ENCODE assay signal across 7 mouse cellular contexts in the genomic region with DNA sequence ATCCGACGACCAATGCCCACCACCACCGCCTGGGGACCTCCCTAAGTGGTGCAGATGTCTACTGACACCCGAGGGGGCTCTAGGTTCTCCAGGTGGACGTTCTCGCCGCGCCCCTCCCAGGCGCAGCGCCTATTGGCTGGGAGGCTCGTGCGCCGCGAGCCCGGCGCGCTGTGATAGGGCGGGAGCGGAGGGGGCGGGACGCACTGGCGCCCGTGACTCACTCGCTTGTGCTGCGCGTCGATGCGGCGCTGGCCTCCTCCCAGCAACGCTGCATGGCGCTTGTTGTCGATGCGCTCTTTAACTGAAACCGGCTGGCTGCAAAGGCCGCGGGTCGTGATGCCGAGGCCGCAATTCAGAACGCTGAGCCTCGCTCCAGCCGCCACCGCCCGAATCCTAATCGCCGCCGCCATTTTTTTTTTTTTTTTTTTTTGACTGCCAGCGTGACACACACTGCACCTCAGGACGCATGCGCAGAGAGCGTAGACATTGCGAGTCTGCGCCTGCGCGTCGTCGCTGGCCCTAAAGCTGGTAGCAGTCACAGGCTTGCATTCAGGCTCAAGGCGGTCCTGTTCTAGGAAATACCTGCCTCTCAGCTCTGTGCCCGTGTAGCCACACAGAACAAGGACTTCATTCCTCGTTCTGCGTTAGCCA. TPM values are rescaled to one million over a fixed set of nuclear protein-coding genes. Genes with fewer than 3 reads are reported as not detected.
DNase-seq lines count a peak whose midpoint lies in the region; ATAC-seq lines count a peak whose summit lies in the region.

A gene (minus strand): TSS at position 451 of the 651 bp plus-strand sequence.

- peak within 1 kb of the TSS; percentile 95 for H3K27ac ChIP-seq in intestine, embryonic 16.5 days (ENCODE audit: low read length)
- peak within 1 kb of the TSS; percentile 77 for H3K27ac ChIP-seq in midbrain, embryonic 11.5 days (ENCODE audit: low read depth, low read length)

- H3K9ac ChIP-seq in intestine, embryonic 16.5 days (ENCODE audit: low read depth, low read length) = peak within 1 kb of the TSS; percentile 78
- peak within 1 kb of the TSS; percentile 67 for H3K9ac ChIP-seq in midbrain, embryonic 11.5 days (ENCODE audit: low read length)

- H3K4me2 ChIP-seq in intestine, embryonic 16.5 days (ENCODE audit: low read depth, low read length) = peak within 1 kb of the TSS; percentile 63
- peak within 1 kb of the TSS; percentile 75 for H3K4me2 ChIP-seq in midbrain, embryonic 11.5 days

- ATAC-seq in intestine, embryonic 16.5 days = peak; percentile 99
- ATAC-seq in midbrain, embryonic 11.5 days (ENCODE audit: low FRiP score) = peak; percentile 100

- peak; percentile 95 for DNase-seq in adrenal gland, adult 2 months
- DNase-seq in embryo, embryonic 11.5 days (ENCODE audit: low read depth, low spot score) = peak; percentile 98
- DNase-seq in gastrocnemius, postnatal 4 days (ENCODE audit: low spot score in 2 of 2) = peak; percentile 93 to 96
- DNase-seq in left cerebral cortex, postnatal 36 days (ENCODE audit: low spot score in 2 of 2) = peak; percentile 95
- peak; percentile 100 for DNase-seq in midbrain, embryonic 11.5 days (ENCODE audit: low spot score, missing footprints)
- DNase-seq in skeletal muscle tissue, adult 2 months (ENCODE audit: low read depth, low spot score) = peak; percentile 99

- H3K4me1 ChIP-seq in intestine, embryonic 16.5 days (ENCODE audit: control insufficient read depth, insufficient read depth, low read length) = peaks cover 6% of the 10 kb centered on the region; the same call in 1 of the 2 replicates
- peaks cover 4% of the 10 kb centered on the region for H3K4me1 ChIP-seq in midbrain, embryonic 11.5 days (ENCODE audit: control insufficient read depth, insufficient read depth, low read length)

- no peaks in the 10 kb centered on the region for H3K27me3 ChIP-seq in intestine, embryonic 16.5 days (replicated peaks; ENCODE audit: control insufficient read depth, insufficient read depth, low read length)
- no peaks in the 10 kb centered on the region for H3K27me3 ChIP-seq in midbrain, embryonic 11.5 days (ENCODE audit: control insufficient read depth, insufficient read depth, low read length)

- intact Hi-C loops in left cerebral cortex, postnatal 36 days (cut with DNase I) = loop anchor here (1.0 kb wide), 1 partner anchor 39 kb away; no protein-coding TSS in a partner anchor

- under 1% methylated on average over 61 of the region's 61 CpGs for WGBS in intestine, embryonic 16.5 days
- WGBS in midbrain, embryonic 11.5 days = under 1% methylated on average over 61 of the region's 61 CpGs

- H3K4me3 ChIP-seq in intestine, embryonic 16.5 days (ENCODE audit: low read length) = peak within 1 kb of the TSS; percentile 61
- H3K4me3 ChIP-seq in midbrain, embryonic 11.5 days (ENCODE audit: low read depth, low read length) = peak within 1 kb of the TSS; percentile 51

- no peaks in the 10 kb centered on the region for H3K9me3 ChIP-seq in intestine, embryonic 16.5 days (ENCODE audit: control insufficient read depth, low read length)
- no peaks in the 10 kb centered on the region for H3K9me3 ChIP-seq in midbrain, embryonic 11.5 days (ENCODE audit: control insufficient read depth, low read length)

- no peaks in the 10 kb centered on the region for H3K36me3 ChIP-seq in intestine, embryonic 16.5 days (ENCODE audit: control insufficient read depth, insufficient read depth, low read length)
- H3K36me3 ChIP-seq in midbrain, embryonic 11.5 days (ENCODE audit: control insufficient read depth, insufficient read depth, low read length) = no peaks in the 10 kb centered on the region

RNA-seq across cellular contexts. Expression of the gene that starts here (rescaled TPM):
- total RNA-seq in adrenal gland, adult 2 months (2021) = 100 to 1,000 TPM; 140 to 166 TPM
- 113 and 128 TPM in 2 replicates for polyA plus RNA-seq in adrenal gland, adult 2 months (2012; rRNA removed)
- 10 to 100 TPM; 48.9 to 51.4 TPM for total RNA-seq in gastrocnemius, postnatal 4 days (2021)
- polyA plus RNA-seq in intestine, embryonic 16.5 days (2015; fragmentation: Nextera tagmentation; extraction: Ambion mirVana) = 29.8 and 30.9 TPM in 2 replicates
- total RNA-seq in left cerebral cortex, postnatal 36 days (2021) = 10 to 100 TPM; 37.6 to 44.2 TPM
- polyA plus RNA-seq in midbrain, embryonic 11.5 days (2014; fragmentation: Nextera tagmentation; extraction: Ambion mirVana) = 14.3 and 15.9 TPM in 2 replicates

Comparison
In these comparisons a context has a peak if more than half of its experiments do, and no peak if none do; other contexts are left out.
1. Peak in every context shown above with its lines: DNase-seq, ATAC-seq, H3K4me3 ChIP-seq and H3K27ac ChIP-seq.